Mouse (Mus musculus): ENCODE measurements at regions not wholly inside any gene's neighbourhood (a gene's known extent, or its start where the extent isn't known, plus 50 kb on each side); places are given as distances from the start of the nearest gene placed in this dataset.

- TF ChIP-seq GATA1 (IDR thresholded peaks at IDR 0.05; ENCODE audit: borderline replicate concordance, low read length) (no peak), FLI1 (IDR thresholded peaks at IDR 0.05; ENCODE audit: low read length) (no peak)
Observed at GRCm38 (mm10) chr7:90058636-90059035, 71.4 kb upstream of the Picalm start.
